Mouse (Mus musculus): ENCODE results near the gene Tex45. TPM values are rescaled to one million over a fixed set of nuclear protein-coding genes. Genes with fewer than 3 reads are reported as not detected.

The Tex45 gene
- polyA plus RNA-seq, 1 experiment from 2014 or later = 0.33 TPM

- 61% methylated on average over 15 of the region's 15 CpGs for WGBS
- Histone ChIP-seq H3K9me3 (ENCODE audit: control insufficient read depth, low read length) (no peaks in the 10 kb centered on the region), H3K27me3 (ENCODE audit: control insufficient read depth, insufficient read depth, low read length) (no peaks in the 10 kb centered on the region), H3K4me1 (replicated peaks; ENCODE audit: control insufficient read depth, insufficient read depth, low read length) (no peaks in the 10 kb centered on the region), H3K4me2 (ENCODE audit: low read depth, low read length, severe bottlenecking) (no peak overlapping the region), H3K4me3 (ENCODE audit: low read depth, low read length) (no peak overlapping the region), H3K27ac (ENCODE audit: low read depth, low read length) (no peak overlapping the region), H3K9ac (ENCODE audit: low read length) (no peak overlapping the region), H3K36me3 (ENCODE audit: control insufficient read depth, insufficient read depth, low read length) (peaks cover 2% of the 10 kb centered on the region; the same call in 1 of the 2 replicates)
- ATAC-seq (replicated peaks; ENCODE audit: low FRiP score) = no peak
- DNase-seq (ENCODE audit: low spot score) = no peak
Measured at GRCm38 (mm10) chr8:3536053-3536841, 65.6 kb downstream of the Tex45 start.

Other genes starting within 250 kb of the Tex45 start
- 40.3 and 46.2 TPM in 2 replicates for gene Insr, start 191.2 kb upstream of the Tex45 start, polyA plus RNA-seq (2014; fragmentation: Nextera tagmentation; extraction: Ambion mirVana)
- not detected in 2 replicates for gene A430078G23Rik, start 117.4 kb upstream of the Tex45 start, polyA plus RNA-seq (2014; fragmentation: Nextera tagmentation; extraction: Ambion mirVana)
- gene Arhgef18, start 77.9 kb upstream of the Tex45 start, polyA plus RNA-seq (2014; fragmentation: Nextera tagmentation; extraction: Ambion mirVana) = 10.4 and 12.3 TPM in 2 replicates
- gene Pex11g, start 3.2 kb upstream of the Tex45 start, polyA plus RNA-seq (2014; fragmentation: Nextera tagmentation; extraction: Ambion mirVana) = 2.9 and 3.8 TPM in 2 replicates
- 34.1 and 35.1 TPM in 2 replicates for gene Zfp358, start 22.3 kb downstream of the Tex45 start, polyA plus RNA-seq (2014; fragmentation: Nextera tagmentation; extraction: Ambion mirVana)
- gene Mcoln1, start 29.6 kb downstream of the Tex45 start, polyA plus RNA-seq (2014; fragmentation: Nextera tagmentation; extraction: Ambion mirVana) = 56.6 and 56.7 TPM in 2 replicates
- 19.2 and 25.0 TPM in 2 replicates for gene Pnpla6, start 44.5 kb downstream of the Tex45 start, polyA plus RNA-seq (2014; fragmentation: Nextera tagmentation; extraction: Ambion mirVana)
- gene C330021F23Rik, start 97.1 kb downstream of the Tex45 start, polyA plus RNA-seq (2014; fragmentation: Nextera tagmentation; extraction: Ambion mirVana) = 7.2 and 7.8 TPM in 2 replicates
- 15.5 and 16.4 TPM in 2 replicates for gene Camsap3, start 116.4 kb downstream of the Tex45 start, polyA plus RNA-seq (2014; fragmentation: Nextera tagmentation; extraction: Ambion mirVana)
- 64.9 and 72.4 TPM in 2 replicates for gene Xab2, start 150.5 kb downstream of the Tex45 start, polyA plus RNA-seq (2014; fragmentation: Nextera tagmentation; extraction: Ambion mirVana)
- 88.2 and 93.2 TPM in 2 replicates for gene Pet100, start 150.7 kb downstream of the Tex45 start, polyA plus RNA-seq (2014; fragmentation: Nextera tagmentation; extraction: Ambion mirVana)
- 0.51 TPM in 1 of 2 replicates, not detected in the other for gene Pcp2, start 154.7 kb downstream of the Tex45 start, polyA plus RNA-seq (2014; fragmentation: Nextera tagmentation; extraction: Ambion mirVana)
- gene Stxbp2, start 160.1 kb downstream of the Tex45 start, polyA plus RNA-seq (2014; fragmentation: Nextera tagmentation; extraction: Ambion mirVana) = 36.7 and 37.2 TPM in 2 replicates
- 0.41 and 0.68 TPM in 2 replicates for gene Retn, start 184.9 kb downstream of the Tex45 start, polyA plus RNA-seq (2014; fragmentation: Nextera tagmentation; extraction: Ambion mirVana)
- 0.29 TPM in 1 of 2 replicates, not detected in the other for gene Mcemp1, start 194.9 kb downstream of the Tex45 start, polyA plus RNA-seq (2014; fragmentation: Nextera tagmentation; extraction: Ambion mirVana)
- gene Fcor, start 201.5 kb downstream of the Tex45 start, polyA plus RNA-seq (2014; fragmentation: Nextera tagmentation; extraction: Ambion mirVana) = 9.3 and 12.1 TPM in 2 replicates
- 34.3 and 42.9 TPM in 2 replicates for gene Trappc5, start 205.4 kb downstream of the Tex45 start, polyA plus RNA-seq (2014; fragmentation: Nextera tagmentation; extraction: Ambion mirVana)
- 0.16 and 0.24 TPM in 2 replicates for gene Fcer2a, start 223.3 kb downstream of the Tex45 start, polyA plus RNA-seq (2014; fragmentation: Nextera tagmentation; extraction: Ambion mirVana)
- 0.20 and 0.56 TPM in 2 replicates for gene Clec4g, start 249.8 kb downstream of the Tex45 start, polyA plus RNA-seq (2014; fragmentation: Nextera tagmentation; extraction: Ambion mirVana)